Mouse (Mus musculus): ENCODE data around the gene Cpne4. TPM values are rescaled to one million over a fixed set of nuclear protein-coding genes. Genes with fewer than 3 reads are reported as not detected.

Cpne4 gene
- polyA plus RNA-seq, 1 experiment, result 0.09 TPM

GRCm38 (mm10) chr9:104895360-104895759 lies 348.3 kb downstream of the Cpne4 start:
- DNase-seq (ENCODE audit: low read depth in 1 of 2, low spot score in 2 of 2), result no peak
- H3K27ac ChIP-seq (ENCODE audit: insufficient read depth, low read length), result no peak overlapping the region
- H3K4me1 ChIP-seq (ENCODE audit: control insufficient read depth, insufficient read depth, insufficient read length), result no peaks in the 10 kb centered on the region
- 89% methylated on average over 4 of the region's 4 CpGs for WGBS
- H3K4me3 ChIP-seq (ENCODE audit: extremely low read depth, insufficient read depth, insufficient read length), result no peak overlapping the region
- H3K27me3 ChIP-seq (ENCODE audit: control insufficient read depth, insufficient read depth, low read length), result no peaks in the 10 kb centered on the region
- TF ChIP-seq POLR2A (IDR thresholded peaks at IDR 0.05; ENCODE audit: low read depth, low read length), result no peak
- TF ChIP-seq CTCF (IDR thresholded peaks at IDR 0.05; ENCODE audit: extremely low read depth, insufficient read depth, insufficient read length, insufficient replicate concordance), result no peak
- H3K36me3 ChIP-seq (ENCODE audit: control insufficient read depth, insufficient read depth, low read length), result no peaks in the 10 kb centered on the region

GRCm38 (mm10) chr9:104901118-104901517 lies 354.0 kb downstream of the Cpne4 start:
- TF ChIP-seq CTCF (IDR thresholded peaks at IDR 0.05; ENCODE audit: extremely low read depth, insufficient read depth, insufficient read length, insufficient replicate concordance) (no peak), POLR2A (IDR thresholded peaks at IDR 0.05; ENCODE audit: low read depth, low read length) (no peak)
- H3K27ac ChIP-seq (ENCODE audit: insufficient read depth, low read length), result no peak overlapping the region
- WGBS, result 73% methylated on average over 6 of the region's 6 CpGs

GRCm38 (mm10) chr9:104901827-104902226 lies 354.7 kb downstream of the Cpne4 start:
- WGBS, result 92% methylated on average over 2 of the region's 2 CpGs
- TF ChIP-seq POLR2A (IDR thresholded peaks at IDR 0.05; ENCODE audit: low read depth, low read length) (no peak), CTCF (IDR thresholded peaks at IDR 0.05; ENCODE audit: extremely low read depth, insufficient read depth, insufficient read length, insufficient replicate concordance) (no peak)

More at GRCm38 (mm10) chr9:104901118-104901517, 354.0 kb downstream of the Cpne4 start:
- Histone ChIP-seq H3K4me3 (ENCODE audit: extremely low read depth, insufficient read depth, insufficient read length) (no peak overlapping the region), H3K27me3 (ENCODE audit: control insufficient read depth, insufficient read depth, low read length) (no peaks in the 10 kb centered on the region), H3K36me3 (ENCODE audit: control insufficient read depth, insufficient read depth, low read length) (no peaks in the 10 kb centered on the region), H3K4me1 (ENCODE audit: control insufficient read depth, insufficient read depth, insufficient read length) (no peaks in the 10 kb centered on the region)
- DNase-seq (ENCODE audit: low read depth in 1 of 2, low spot score in 2 of 2), result no peak

GRCm38 (mm10) chr9:104912686-104913085 lies 365.6 kb downstream of the Cpne4 start:
- DNase-seq (ENCODE audit: low read depth in 1 of 2, low spot score in 2 of 2), result no peak
- H3K4me1 ChIP-seq (ENCODE audit: control insufficient read depth, insufficient read depth, insufficient read length), result no peaks in the 10 kb centered on the region
- H3K36me3 ChIP-seq (ENCODE audit: control insufficient read depth, insufficient read depth, low read length), result no peaks in the 10 kb centered on the region
- no peak overlapping the region for H3K27ac ChIP-seq (ENCODE audit: insufficient read depth, low read length)
- TF ChIP-seq CTCF (IDR thresholded peaks at IDR 0.05; ENCODE audit: extremely low read depth, insufficient read depth, insufficient read length, insufficient replicate concordance), result no peak
- no peak for TF ChIP-seq POLR2A (IDR thresholded peaks at IDR 0.05; ENCODE audit: low read depth, low read length)
- H3K27me3 ChIP-seq (ENCODE audit: control insufficient read depth, insufficient read depth, low read length), result no peaks in the 10 kb centered on the region
- H3K4me3 ChIP-seq (ENCODE audit: extremely low read depth, insufficient read depth, insufficient read length), result no peak overlapping the region
- 72% methylated on average over 2 of the region's 2 CpGs for WGBS

More at GRCm38 (mm10) chr9:104901827-104902226, 354.7 kb downstream of the Cpne4 start:
- H3K36me3 ChIP-seq (ENCODE audit: control insufficient read depth, insufficient read depth, low read length), result no peaks in the 10 kb centered on the region
- no peaks in the 10 kb centered on the region for H3K4me1 ChIP-seq (ENCODE audit: control insufficient read depth, insufficient read depth, insufficient read length)
- no peak for DNase-seq (ENCODE audit: low read depth in 1 of 2, low spot score in 2 of 2)
- H3K4me3 ChIP-seq (ENCODE audit: extremely low read depth, insufficient read depth, insufficient read length), result no peak overlapping the region
- no peaks in the 10 kb centered on the region for H3K27me3 ChIP-seq (ENCODE audit: control insufficient read depth, insufficient read depth, low read length)
- H3K27ac ChIP-seq (ENCODE audit: insufficient read depth, low read length), result no peak overlapping the region

- Histone ChIP-seq H3K4me1 (ENCODE audit: control insufficient read depth, insufficient read depth, insufficient read length) (no peaks in the 10 kb centered on the region), H3K4me3 (ENCODE audit: extremely low read depth, insufficient read depth, insufficient read length) (no peak overlapping the region), H3K27ac (ENCODE audit: insufficient read depth, low read length) (no peak overlapping the region), H3K27me3 (ENCODE audit: control insufficient read depth, insufficient read depth, low read length) (no peaks in the 10 kb centered on the region), H3K36me3 (ENCODE audit: control insufficient read depth, insufficient read depth, low read length) (no peaks in the 10 kb centered on the region)
- TF ChIP-seq CTCF (IDR thresholded peaks at IDR 0.05; ENCODE audit: extremely low read depth, insufficient read depth, insufficient read length, insufficient replicate concordance), result no peak
- no peak for TF ChIP-seq POLR2A (IDR thresholded peaks at IDR 0.05; ENCODE audit: low read depth, low read length)
- no peak for DNase-seq (ENCODE audit: low read depth in 1 of 2, low spot score in 2 of 2)
- WGBS, result 64% methylated on average over 2 of the region's 2 CpGs
Observed at GRCm38 (mm10) chr9:104913327-104913726, 366.2 kb downstream of the Cpne4 start.

GRCm38 (mm10) chr9:104921197-104921596 lies 374.1 kb downstream of the Cpne4 start:
- Histone ChIP-seq H3K27me3 (ENCODE audit: control insufficient read depth, insufficient read depth, low read length) (no peaks in the 10 kb centered on the region), H3K4me1 (ENCODE audit: control insufficient read depth, insufficient read depth, insufficient read length) (no peaks in the 10 kb centered on the region), H3K27ac (ENCODE audit: insufficient read depth, low read length) (no peak overlapping the region), H3K36me3 (ENCODE audit: control insufficient read depth, insufficient read depth, low read length) (no peaks in the 10 kb centered on the region), H3K4me3 (ENCODE audit: extremely low read depth, insufficient read depth, insufficient read length) (no peak overlapping the region)
- TF ChIP-seq POLR2A (IDR thresholded peaks at IDR 0.05; ENCODE audit: low read depth, low read length), result no peak
- no peak for TF ChIP-seq CTCF (IDR thresholded peaks at IDR 0.05; ENCODE audit: extremely low read depth, insufficient read depth, insufficient read length, insufficient replicate concordance)
- DNase-seq (ENCODE audit: low read depth in 1 of 2, low spot score in 2 of 2), result no peak
- WGBS, result 91% methylated on average over 4 of the region's 4 CpGs

GRCm38 (mm10) chr9:104922051-104922450 lies 375.0 kb downstream of the Cpne4 start:
- no peaks in the 10 kb centered on the region for H3K27me3 ChIP-seq (ENCODE audit: control insufficient read depth, insufficient read depth, low read length)
- no peak for DNase-seq (ENCODE audit: low read depth in 1 of 2, low spot score in 2 of 2)
- H3K36me3 ChIP-seq (ENCODE audit: control insufficient read depth, insufficient read depth, low read length), result no peaks in the 10 kb centered on the region
- WGBS, result 69% methylated on average over 2 of the region's 2 CpGs
- no peak overlapping the region for H3K27ac ChIP-seq (ENCODE audit: insufficient read depth, low read length)
- TF ChIP-seq CTCF (IDR thresholded peaks at IDR 0.05; ENCODE audit: extremely low read depth, insufficient read depth, insufficient read length, insufficient replicate concordance), result no peak
- TF ChIP-seq POLR2A (IDR thresholded peaks at IDR 0.05; ENCODE audit: low read depth, low read length), result no peak
- no peaks in the 10 kb centered on the region for H3K4me1 ChIP-seq (ENCODE audit: control insufficient read depth, insufficient read depth, insufficient read length)
- no peak overlapping the region for H3K4me3 ChIP-seq (ENCODE audit: extremely low read depth, insufficient read depth, insufficient read length)
